Mouse (Mus musculus): ENCODE results near the gene Brd3.

GRCm38 (mm10) chr2:27512909-27513308 lies 5.4 kb upstream of the Brd3 start:
- TF ChIP-seq POLR2A (IDR thresholded peaks at IDR 0.05; ENCODE audit: borderline replicate concordance, extremely low read depth, insufficient read depth, insufficient read length, poor library complexity, severe bottlenecking) = no peak
- TF ChIP-seq CTCF (IDR thresholded peaks at IDR 0.05; ENCODE audit: borderline replicate concordance, extremely low read depth, insufficient read depth, insufficient read length) = no peak

All from brain, embryonic 14.5 days (tissue).